Mouse (Mus musculus) liver (tissue): ENCODE measurements around the gene Slc30a4.

Source experiments
- DNase-seq: peaks from one replicate; pipeline ENCODE4 v3.0.0-alpha.2; 2020; ENCODE audit warnings: mixed read lengths

The Slc30a4 gene

DNA sequence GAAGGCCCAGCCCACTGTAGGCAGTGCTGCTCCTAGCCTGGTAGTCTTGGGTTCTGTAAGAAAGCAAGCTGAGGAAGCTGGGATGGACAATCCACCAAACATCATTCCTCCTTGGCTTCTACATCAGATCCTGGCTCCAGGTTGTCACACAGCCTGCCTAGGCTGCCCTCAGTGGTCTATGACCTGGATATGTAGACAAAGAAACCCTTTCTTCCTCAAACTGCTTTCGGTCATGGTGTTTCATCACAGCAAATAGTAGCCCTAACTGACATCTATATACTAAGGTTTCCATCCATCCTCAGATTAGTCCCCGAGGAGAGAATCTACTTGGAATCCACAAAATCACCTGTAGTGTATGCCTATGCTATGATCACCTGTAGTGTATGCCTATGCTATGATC is 27.3 kb downstream of the Slc30a4 start:
- DNase-seq = no peak

DNA sequence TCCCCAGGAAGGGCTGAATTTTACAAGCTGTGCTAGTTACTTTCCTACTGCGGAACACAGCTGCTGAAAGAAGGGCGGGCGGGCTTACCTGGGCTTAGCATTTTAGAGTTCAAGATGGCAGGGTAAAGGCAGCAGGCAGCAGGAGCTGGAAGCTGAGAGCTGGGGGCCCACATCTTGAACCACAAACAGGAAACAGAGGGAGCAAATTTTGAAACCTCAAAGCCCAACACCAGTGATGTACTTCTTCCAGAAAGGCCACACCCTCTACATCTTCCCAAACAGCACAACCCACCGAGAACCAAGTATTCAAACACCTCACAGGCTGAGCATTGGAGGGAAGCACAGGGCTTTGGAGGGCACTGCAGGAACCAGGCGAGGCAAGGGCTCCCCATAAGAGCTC is 29.6 kb downstream of the Slc30a4 start:
- DNase-seq = no peak

DNA sequence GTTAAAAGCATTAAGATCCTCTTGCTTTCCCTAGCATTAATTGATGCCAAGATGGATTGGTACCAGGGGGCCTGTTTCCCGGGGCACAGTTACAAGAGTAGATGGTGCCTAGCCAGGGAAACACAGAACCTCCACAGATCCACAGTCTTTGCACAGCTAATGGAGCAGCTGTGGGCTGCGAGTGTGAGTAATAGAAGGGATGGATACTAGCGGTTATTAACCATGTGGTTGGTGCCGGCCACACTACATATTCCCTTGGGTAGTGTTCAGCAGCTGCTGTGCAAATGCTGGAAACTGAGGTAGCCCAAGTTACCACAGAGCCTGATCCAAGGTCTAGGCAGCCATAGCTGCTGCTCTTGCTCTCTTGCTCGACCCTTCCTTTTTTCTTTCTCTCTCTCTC is 30.7 kb downstream of the Slc30a4 start:
- no peak for DNase-seq

DNA sequence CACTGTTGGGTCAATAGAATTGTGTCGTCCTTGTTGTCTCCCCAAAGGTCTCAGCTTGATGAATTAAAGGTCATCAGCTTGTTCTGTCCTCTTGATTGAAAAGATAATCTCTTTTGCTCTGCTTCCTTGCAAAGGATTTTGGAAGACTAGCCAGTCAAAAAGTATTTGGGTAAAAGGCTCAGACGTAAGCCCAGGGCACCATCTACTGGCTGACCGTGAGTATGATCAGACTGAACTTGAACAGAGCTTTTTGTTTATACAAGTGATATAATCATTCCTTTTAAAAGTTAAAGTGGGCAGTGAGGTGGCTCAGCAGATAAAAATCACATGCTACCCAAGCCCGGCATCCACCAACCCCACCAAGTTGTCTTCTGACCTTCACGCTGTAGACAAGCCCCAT is 34.6 kb downstream of the Slc30a4 start:
- no peak for DNase-seq

DNA sequence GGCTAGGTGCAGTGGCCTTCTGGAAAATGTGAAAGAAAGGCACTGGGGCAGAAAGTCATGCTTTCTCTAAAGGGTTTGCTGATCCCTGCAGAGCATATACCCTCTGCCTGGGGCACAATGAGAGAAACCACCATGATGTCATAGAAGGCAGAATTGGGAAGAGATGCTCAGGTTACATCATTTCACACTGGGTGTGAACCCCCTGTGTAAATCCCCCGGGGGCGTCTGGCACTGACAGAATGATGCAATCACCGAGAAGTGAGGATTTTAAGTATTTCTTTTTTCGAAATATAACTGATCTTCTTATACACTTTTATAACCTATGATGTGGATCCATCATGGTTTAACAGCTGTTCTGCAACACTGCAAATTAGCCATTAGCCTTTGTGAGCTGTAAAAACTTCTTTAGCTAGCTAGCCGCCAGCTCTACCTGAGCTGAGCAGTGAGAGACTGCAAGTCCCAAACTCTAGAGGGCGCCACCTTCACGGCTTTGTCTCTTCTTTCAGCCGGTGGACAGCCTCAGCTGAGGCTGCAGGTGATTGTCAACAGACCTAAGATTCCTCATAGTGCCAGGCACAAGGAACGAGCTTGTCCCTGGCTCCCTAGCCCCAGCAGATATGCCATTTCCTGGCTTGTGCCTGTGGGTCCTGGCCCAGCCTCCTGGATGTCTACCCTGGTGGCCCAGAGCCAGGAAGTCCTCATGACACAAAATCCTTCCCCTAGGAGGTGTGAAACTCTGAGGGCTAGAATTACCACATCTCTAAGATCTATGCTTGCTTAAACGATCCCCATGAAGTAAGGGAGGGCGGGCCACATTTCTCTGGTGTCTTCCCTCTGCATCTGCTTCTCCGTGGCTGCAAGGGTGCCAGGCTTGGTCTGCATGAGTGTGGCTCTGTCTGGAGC is 36.2 kb downstream of the Slc30a4 start:
- peak; percentile 48 for DNase-seq

DNA sequence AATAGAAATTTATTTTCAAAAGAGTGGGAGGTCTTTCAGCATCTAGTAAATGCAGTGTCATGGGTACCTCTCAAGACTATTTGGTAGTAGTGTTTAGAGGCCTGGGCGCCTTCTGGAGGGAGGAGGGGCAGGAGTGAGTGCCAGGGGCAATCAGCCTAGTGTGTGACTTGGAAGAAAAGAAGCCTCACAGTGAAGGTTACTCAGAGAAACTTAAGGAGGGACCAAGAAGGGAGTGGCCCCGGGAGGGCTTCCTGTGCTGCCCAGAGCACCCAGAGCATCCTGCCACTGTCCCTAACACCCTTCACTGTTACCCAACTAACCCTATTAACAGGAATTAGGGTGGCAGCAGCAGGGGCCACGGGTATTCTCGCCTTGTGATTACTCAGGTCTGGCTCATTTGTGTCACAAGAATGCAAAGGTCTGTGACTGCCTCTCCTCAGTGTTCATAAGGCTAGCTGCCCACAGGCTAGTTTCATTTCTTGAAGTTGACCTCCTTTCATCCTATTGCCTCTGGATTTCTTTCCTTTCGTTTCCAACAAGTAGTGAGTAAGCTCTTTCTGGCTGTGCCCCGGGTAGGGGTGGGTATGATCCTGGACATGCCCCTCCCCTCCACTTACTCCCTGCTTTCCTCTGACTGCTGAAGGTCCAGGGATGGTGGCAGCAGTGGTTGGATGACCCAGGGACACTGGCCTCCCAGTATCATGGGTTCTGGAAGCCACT is 37.0 kb downstream of the Slc30a4 start:
- DNase-seq = no peak

GRCm38 (mm10) chr2:122659825-122660224 is 42.6 kb downstream of the Slc30a4 start:
- DNase-seq = no peak

DNA sequence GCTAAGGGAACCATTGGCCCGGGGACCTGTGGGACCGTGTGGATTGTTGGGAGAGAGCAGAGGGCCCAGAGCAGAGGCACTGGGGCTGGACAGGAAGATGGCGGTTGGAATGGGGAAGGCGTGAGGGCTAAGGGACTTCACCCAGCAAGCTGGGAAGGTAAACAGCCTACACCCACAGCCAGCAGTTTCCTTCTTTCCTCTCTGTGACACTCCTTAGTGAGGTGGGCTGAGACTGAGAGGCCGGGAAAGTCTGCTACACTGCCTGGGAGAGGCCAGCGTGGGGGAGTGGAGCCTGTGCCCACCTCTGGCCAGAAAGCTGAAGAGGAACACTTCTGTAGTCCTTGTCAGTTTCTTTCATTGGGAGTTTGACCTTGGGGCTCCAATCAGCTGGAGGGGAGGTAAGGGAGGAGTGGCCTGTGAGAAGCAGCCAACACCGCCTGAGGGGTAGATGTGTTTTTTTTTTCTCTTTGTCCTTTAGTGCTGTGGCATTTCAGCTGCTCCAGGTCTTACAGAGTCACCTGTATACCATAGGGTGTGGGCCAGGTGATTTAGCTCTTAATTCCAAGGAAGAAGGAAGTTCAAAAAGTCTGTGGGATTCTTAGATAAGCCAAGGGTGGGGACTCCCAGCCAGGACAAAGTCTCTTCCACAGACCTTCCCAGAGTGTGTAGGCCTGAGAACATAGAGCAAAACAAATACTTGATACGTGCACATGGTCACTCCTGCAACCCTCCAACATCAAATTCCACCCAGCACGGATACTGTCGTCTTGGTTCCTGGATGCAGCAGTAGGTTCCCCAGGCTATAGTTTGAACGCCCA is 44.5 kb downstream of the Slc30a4 start:
- DNase-seq = no peak

DNA sequence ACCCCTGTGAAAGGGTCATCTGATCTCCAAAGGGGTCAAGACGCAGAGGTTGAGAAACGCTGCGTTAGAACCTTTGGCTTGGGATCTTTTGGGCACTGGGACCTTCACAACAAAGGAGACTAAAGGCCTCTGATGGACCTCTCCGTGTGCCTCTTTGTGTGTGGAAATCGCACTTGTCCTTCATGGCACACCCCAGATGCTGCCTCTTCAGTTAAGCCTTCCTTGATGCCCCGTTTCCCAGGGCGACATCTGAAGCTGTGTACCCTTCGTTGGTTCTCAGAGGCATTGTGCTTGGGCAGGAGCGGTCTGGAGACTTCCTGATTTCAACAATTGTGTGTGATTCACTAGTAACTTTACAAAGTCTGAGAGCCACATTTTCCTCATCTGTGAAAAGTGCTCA is 45.7 kb downstream of the Slc30a4 start:
- no peak for DNase-seq

- DNase-seq = no peak
Measured at GRCm38 (mm10) chr2:122656052-122656451, 46.4 kb downstream of the Slc30a4 start.

- peak; percentile 21 for DNase-seq
Measured at GRCm38 (mm10) chr2:122652096-122653084, 50.1 kb downstream of the Slc30a4 start.

GRCm38 (mm10) chr2:122638673-122639072 is 63.8 kb downstream of the Slc30a4 start:
- DNase-seq = no peak

DNA sequence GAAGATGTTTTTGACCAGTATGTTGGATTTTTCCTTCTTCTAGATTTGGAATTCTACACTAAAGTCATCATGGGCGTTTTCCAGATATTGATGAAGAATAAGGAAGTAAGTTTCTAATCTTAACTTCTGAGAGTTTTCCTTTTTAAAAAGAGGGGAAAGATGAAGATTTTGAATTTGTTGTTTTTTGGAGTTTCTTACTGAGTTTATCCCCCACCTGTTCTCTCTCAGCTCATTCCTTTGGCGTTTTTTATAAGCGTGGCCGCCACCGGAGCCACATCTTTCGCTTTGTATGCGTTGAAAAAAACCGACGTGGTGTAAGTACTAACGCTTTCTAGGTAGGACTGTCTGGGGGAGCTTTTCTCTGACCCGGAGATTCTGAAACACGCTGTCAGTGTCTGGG is 64.4 kb downstream of the Slc30a4 start:
- DNase-seq = no peak

DNA sequence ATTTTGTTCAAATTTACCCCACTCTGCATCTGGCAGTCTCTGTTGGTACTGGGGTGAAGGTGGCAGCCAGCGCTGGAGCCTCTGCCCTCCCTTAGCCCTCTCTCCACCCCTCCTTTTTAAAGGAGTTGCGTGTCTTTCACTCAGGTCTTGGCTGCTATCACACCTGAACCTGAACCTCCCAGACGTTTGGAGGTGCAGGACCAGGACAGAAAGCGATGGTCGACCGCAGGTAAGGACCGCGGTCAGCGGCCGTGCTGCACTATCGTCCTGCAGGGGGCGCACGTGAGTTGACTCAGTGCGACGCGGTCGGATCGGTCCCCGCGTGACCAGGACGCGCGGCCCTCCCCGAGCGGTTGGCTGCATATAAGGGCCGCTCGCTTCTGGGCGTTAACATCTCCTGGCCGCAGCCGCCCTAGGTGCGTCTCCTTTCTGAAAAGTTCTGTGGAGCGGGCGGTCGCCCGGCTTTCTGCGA is 64.9 kb downstream of the Slc30a4 start:
- peak; percentile 72 for DNase-seq

DNA sequence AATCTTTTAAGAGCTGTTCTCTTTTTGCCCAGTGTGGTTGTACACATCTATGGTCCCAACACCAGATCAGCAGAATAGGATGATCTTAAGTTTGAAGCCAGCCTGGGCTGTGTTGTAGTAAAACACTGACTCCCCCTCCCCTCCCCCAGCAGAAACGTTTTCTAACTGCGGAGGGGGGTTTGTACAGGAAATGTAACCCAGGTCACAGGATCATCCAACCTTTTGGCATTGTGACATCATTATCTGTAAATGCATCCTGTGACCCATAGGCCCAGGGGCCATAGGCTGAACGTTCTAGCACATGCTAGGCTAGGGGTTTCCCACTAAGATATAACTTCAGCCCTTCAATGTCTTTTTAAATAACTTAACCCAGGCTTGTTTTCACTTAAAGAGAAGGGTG is 65.8 kb downstream of the Slc30a4 start, which contains the start of gene AA467197:
Gene AA467197 (plus strand): TSS at position 301 of the 400 bp plus-strand sequence.
- no peak for DNase-seq
